Mouse (Mus musculus) hindbrain, postnatal 0 days (tissue): ENCODE results near the gene Rffl. TPM values are rescaled to one million over a fixed set of nuclear protein-coding genes. Genes with fewer than 3 reads are reported as not detected.

ENCODE experiments used
- ATAC-seq: fragments of 200-750 bp; cut with Nextera tagmentation; 2 replicates; pipeline ENCODE4 v1.8.0; 2017; ENCODE audit warnings: mild to moderate bottlenecking, moderate TSS enrichment, moderate library complexity
- DNase-seq: peaks from one replicate; pipeline ENCODE4 v3.0.0-alpha.2; 2015; ENCODE audit warnings: low spot score
- H3K27ac ChIP-seq: fragments of 300-500 bp; sonication (generic); 2 replicates; pipeline ENCODE4 v1.5.1; 2014; ENCODE audit warnings: mild to moderate bottlenecking
- H3K27me3 ChIP-seq: fragments of 300-500 bp; sonication (generic); 2 replicates; pipeline ENCODE4 v1.6.1; 2014; ENCODE audit warnings: low read length, mixed read lengths; ENCODE audit not compliant: insufficient read depth
- H3K36me3 ChIP-seq: fragments of 300-500 bp; sonication (generic); 2 replicates; pipeline ENCODE4 v1.6.1; 2014; ENCODE audit warnings: low read length, mixed read lengths; ENCODE audit not compliant: insufficient read depth
- H3K4me1 ChIP-seq: fragments of 300-500 bp; sonication (generic); 2 replicates; pipeline ENCODE4 v1.6.1; 2014; ENCODE audit warnings: antibody characterized with exemption, low read length, mixed read lengths; ENCODE audit not compliant: insufficient read depth
- H3K4me2 ChIP-seq: fragments of 300-500 bp; sonication (generic); 2 replicates; pipeline ENCODE4 v1.6.1; 2014; ENCODE audit warnings: low read depth, mild to moderate bottlenecking, low read length, moderate library complexity, mixed read lengths
- H3K4me3 ChIP-seq: fragments of 300-500 bp; sonication (generic); 2 replicates; pipeline ENCODE4 v1.5.1; 2014; ENCODE audit warnings: low read length
- H3K9ac ChIP-seq: fragments of 300-500 bp; sonication (generic); replicated peaks from 2 replicates; pipeline ENCODE4 v1.6.1; 2014; ENCODE audit warnings: mild to moderate bottlenecking, low read length, moderate library complexity, mixed read lengths
- H3K9me3 ChIP-seq: fragments of 300-500 bp; sonication (generic); 2 replicates; pipeline ENCODE4 v1.6.1; 2016; ENCODE audit warnings: low read length, mixed read lengths
- CTCF ChIP-seq: IDR thresholded peaks from 2 replicates; pipeline ENCODE4 v1.5.1; 2016; ENCODE audit warnings: antibody characterized with exemption, control low read depth, low read depth
- WGBS: fragments of 180-500 bp; shearing (Covaris S2); extraction: QIAGEN DNeasy Blood & Tissue Kit; methylation state at CpG from one replicate; pipeline ENCODE4 v1.1.7; 2014; 5-methylcytosine and 5-hydroxymethylcytosine counted together
- polyA plus RNA-seq: library from polyadenylated mRNA; unstranded; fragments of >200 nt; fragmentation: Nextera tagmentation; extraction: Ambion mirVana; gene quantifications from 2 replicates; pipeline ENCODE4 v1.2.1, GENCODE M21; 2015
- total RNA-seq: library from RNA; depleted of rRNA; stranded (reverse); fragments of >200 nt; gene quantifications from 2 replicates; pipeline ENCODE4 v1.2.3, GENCODE M21; 2014; rRNA removed

Gene Rffl
- total and polyA plus RNA-seq, 2 experiments from 2014 or later: 2.5 to 4.9 TPM

- DNase-seq (peak; percentile 98), ATAC-seq (peak; percentile 99)
- H3K27ac ChIP-seq: peak within 1 kb of the TSS; percentile 90
- peaks cover 19% of the 10 kb centered on the region for H3K4me1 ChIP-seq
- TF ChIP-seq CTCF: peak; percentile 23
- under 1% methylated on average over 44 of the region's 44 CpGs for WGBS
- no peaks in the 10 kb centered on the region for H3K9me3 ChIP-seq
- H3K36me3 ChIP-seq: no peaks in the 10 kb centered on the region
- peak within 1 kb of the TSS; percentile 79 for H3K9ac ChIP-seq
- H3K27me3 ChIP-seq: no peaks in the 10 kb centered on the region
- H3K4me3 ChIP-seq: peak within 1 kb of the TSS; percentile 77
- H3K4me2 ChIP-seq: peak within 1 kb of the TSS; percentile 99
These were observed 107.1 kb downstream of the Rffl start, which contains the start of the genes Cct6b and Zfp830 for GRCm38 (mm10) chr11:82763742-82764437. Gene Cct6b (minus strand): TSS chr11:82764321. Gene Zfp830 (plus strand): TSS chr11:82764345.

GRCm38 (mm10) chr11:82763261-82763660 is 107.7 kb downstream of the Rffl start:
- ATAC-seq (no peak), DNase-seq (no peak)
- no peak for TF ChIP-seq CTCF
- Histone ChIP-seq H3K36me3 (no peaks in the 10 kb centered on the region), H3K4me1 (peaks cover 19% of the 10 kb centered on the region), H3K27ac (peak overlapping the region; percentile 90), H3K27me3 (no peaks in the 10 kb centered on the region), H3K9ac (peak overlapping the region; percentile 79), H3K4me3 (peak overlapping the region; percentile 77), H3K9me3 (no peaks in the 10 kb centered on the region), H3K4me2 (peak overlapping the region; percentile 99)
- WGBS: 5% methylated on average over 4 of the region's 4 CpGs

- H3K4me3 ChIP-seq: no peak overlapping the region
- peak; percentile 45 for TF ChIP-seq CTCF
- ATAC-seq (no peak), DNase-seq (no peak)
- no peak overlapping the region for H3K4me2 ChIP-seq
- no peaks in the 10 kb centered on the region for H3K27me3 ChIP-seq
- no peak overlapping the region for H3K9ac ChIP-seq
- WGBS: 90% methylated on average over 6 of the region's 6 CpGs
- H3K9me3 ChIP-seq: no peaks in the 10 kb centered on the region
- no peak overlapping the region for H3K27ac ChIP-seq
- H3K4me1 ChIP-seq: peaks cover 19% of the 10 kb centered on the region
- no peaks in the 10 kb centered on the region for H3K36me3 ChIP-seq
These were observed 108.7 kb downstream of the Rffl start for GRCm38 (mm10) chr11:82762286-82762829.

GRCm38 (mm10) chr11:82755919-82756318 is 115.1 kb downstream of the Rffl start:
- Histone ChIP-seq H3K4me1 (no peaks in the 10 kb centered on the region), H3K27ac (no peak overlapping the region), H3K9ac (no peak overlapping the region), H3K4me2 (no peak overlapping the region), H3K9me3 (no peaks in the 10 kb centered on the region), H3K36me3 (no peaks in the 10 kb centered on the region), H3K27me3 (no peaks in the 10 kb centered on the region), H3K4me3 (no peak overlapping the region)
- DNase-seq: no peak
- TF ChIP-seq CTCF: no peak
- ATAC-seq: no peak
- WGBS: 83% methylated on average over 1 of the region's 1 CpGs

Other genes starting within 250 kb of the Rffl start
- 0.31 TPM in 1 of 2 replicates, not detected in the other for gene Cct6b, start 106.9 kb downstream of the Rffl start, total RNA-seq
- 0.34 and 0.39 TPM in 2 replicates for gene Cct6b, start 106.9 kb downstream of the Rffl start, polyA plus RNA-seq
- 7.9 and 14.5 TPM in 2 replicates for gene Zfp830, start 106.9 kb downstream of the Rffl start, total RNA-seq
- gene Zfp830, start 106.9 kb downstream of the Rffl start, polyA plus RNA-seq: 17.4 and 18.6 TPM in 2 replicates
- 45.3 and 51.5 TPM in 2 replicates for gene Lig3, start 90.1 kb downstream of the Rffl start, total RNA-seq
- 15.6 and 16.2 TPM in 2 replicates for gene Lig3, start 90.1 kb downstream of the Rffl start, polyA plus RNA-seq
- 8.9 and 11.4 TPM in 2 replicates for gene Rad51d, start 19.4 kb upstream of the Rffl start, total RNA-seq
- gene Rad51d, start 19.4 kb upstream of the Rffl start, polyA plus RNA-seq: 9.7 TPM in 2 replicates
- not detected in 2 replicates for gene Fndc8, start 20.9 kb upstream of the Rffl start, total RNA-seq
- 0.13 TPM in 1 of 2 replicates, not detected in the other for gene Fndc8, start 20.9 kb upstream of the Rffl start, polyA plus RNA-seq
- 23.5 and 34.2 TPM in 2 replicates for gene Nle1, start 37.2 kb upstream of the Rffl start, total RNA-seq
- 26.0 and 27.2 TPM in 2 replicates for gene Nle1, start 37.2 kb upstream of the Rffl start, polyA plus RNA-seq
- gene Unc45b, start 39.3 kb upstream of the Rffl start, total RNA-seq: 0.42 and 4.5 TPM in 2 replicates
- 2.4 and 3.4 TPM in 2 replicates for gene Unc45b, start 39.3 kb upstream of the Rffl start, polyA plus RNA-seq
- gene Slfn5, start 80.1 kb upstream of the Rffl start, total RNA-seq: 1.8 and 2.2 TPM in 2 replicates
- gene Slfn5, start 80.1 kb upstream of the Rffl start, polyA plus RNA-seq: 2.1 and 2.4 TPM in 2 replicates
- 1.5 and 3.2 TPM in 2 replicates for gene Slfn9, start 120.6 kb upstream of the Rffl start, total RNA-seq
- gene Slfn9, start 120.6 kb upstream of the Rffl start, polyA plus RNA-seq: 2.2 and 2.4 TPM in 2 replicates
- 0.42 and 0.83 TPM in 2 replicates for gene Slfn8, start 149.6 kb upstream of the Rffl start, total RNA-seq
- 0.21 and 0.25 TPM in 2 replicates for gene Slfn8, start 149.6 kb upstream of the Rffl start, polyA plus RNA-seq
- 0.36 and 1.7 TPM in 2 replicates for gene Slfn2, start 193.9 kb upstream of the Rffl start, total RNA-seq
- 1.6 and 2.0 TPM in 2 replicates for gene Slfn2, start 193.9 kb upstream of the Rffl start, polyA plus RNA-seq
- not detected in 2 replicates for gene Slfn1, start 245.6 kb upstream of the Rffl start, total RNA-seq
- gene Slfn1, start 245.6 kb upstream of the Rffl start, polyA plus RNA-seq: 0.08 and 0.09 TPM in 2 replicates